ENCODE assay signal across 8 mouse cellular contexts in the genomic region with DNA sequence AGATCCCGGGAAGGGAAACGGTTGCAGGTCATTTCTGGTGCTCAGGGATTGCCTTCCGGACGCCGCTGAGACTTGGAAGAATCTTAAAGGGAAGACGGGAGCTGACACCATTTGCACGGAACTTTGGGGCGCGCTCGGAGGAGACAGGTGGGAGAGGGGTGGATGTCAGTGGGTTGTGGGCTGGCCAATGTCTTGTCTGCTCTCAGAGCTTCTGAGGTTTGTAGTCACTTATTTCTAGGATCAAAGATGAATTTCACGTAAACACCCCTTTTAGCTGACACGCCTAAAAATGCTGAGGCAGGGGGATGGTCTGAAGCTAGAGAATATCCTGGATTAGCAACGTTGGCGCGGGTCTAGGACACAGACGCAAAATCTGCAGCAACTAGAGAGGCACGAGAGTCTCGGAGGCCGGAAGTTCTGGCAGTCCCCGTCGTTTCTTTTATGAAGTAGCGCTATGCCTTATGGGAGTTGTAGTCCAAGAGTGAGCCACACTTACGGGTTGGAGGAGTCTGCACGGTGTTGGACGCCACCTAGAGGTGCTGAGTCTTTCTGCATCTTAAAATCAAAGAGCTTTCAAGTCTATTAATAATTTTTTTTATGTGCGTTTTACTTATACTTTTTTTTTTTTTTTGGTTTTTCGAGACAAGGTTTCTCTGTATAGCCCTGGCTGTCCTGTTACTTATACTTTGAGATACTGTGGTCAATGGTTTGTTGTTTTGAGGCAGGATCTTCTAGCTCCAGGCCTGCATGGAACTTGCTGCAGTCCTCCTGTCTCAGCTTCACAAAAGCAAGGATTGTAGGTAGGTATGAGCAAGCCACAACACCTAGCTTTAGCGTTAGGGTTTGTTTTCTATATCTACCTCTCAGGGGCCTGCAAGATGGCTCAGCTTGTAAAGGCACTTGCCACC. TPM values are rescaled to one million over a fixed set of nuclear protein-coding genes. Genes with fewer than 3 reads are reported as not detected.
DNase-seq lines count a peak whose midpoint lies in the region; ATAC-seq and TF ChIP-seq lines count a peak whose summit lies in the region.

Gene Dnajc12 (plus strand): TSS at position 72 of the 908 bp plus-strand sequence.

- H3K9me3 ChIP-seq in erythroblast, embryonic 14.5 days (ENCODE audit: control insufficient read depth, low read length), result no peaks in the 10 kb centered on the region
- H3K9me3 ChIP-seq in heart, embryonic 11.5 days (replicated peaks; ENCODE audit: control insufficient read depth, low read length), result no peaks in the 10 kb centered on the region
- no peaks in the 10 kb centered on the region for H3K9me3 ChIP-seq in kidney, embryonic 16.5 days (ENCODE audit: low read length)

- under 1% methylated on average over 28 of the region's 28 CpGs for WGBS in heart, embryonic 11.5 days (ENCODE audit: insufficient replicate concordance)
- WGBS in kidney, embryonic 16.5 days, result under 1% methylated on average over 28 of the region's 28 CpGs
- under 1% methylated on average over 28 of the region's 28 CpGs for WGBS in liver, adult 2 months

- peak within 1 kb of the TSS; percentile 68 for H3K4me2 ChIP-seq in heart, embryonic 11.5 days
- peak within 1 kb of the TSS; percentile 90 for H3K4me2 ChIP-seq in kidney, embryonic 16.5 days (replicated peaks; ENCODE audit: low read depth, low read length)
- peak within 1 kb of the TSS; percentile 94 for H3K4me2 ChIP-seq in myocyte (ENCODE audit: low read depth)

- peak; percentile 51; the same call in 1 of the 2 replicates for TF ChIP-seq POLR2A in brain, embryonic 14.5 days (IDR thresholded peaks at IDR 0.05; ENCODE audit: borderline replicate concordance, extremely low read depth, insufficient read depth, insufficient read length, poor library complexity, severe bottlenecking)
- TF ChIP-seq POLR2A in liver, adult 2 months (IDR thresholded peaks at IDR 0.05; ENCODE audit: extremely low read depth, insufficient read depth, low read length), result peak; percentile 70; the same call in 1 of the 2 replicates
- TF ChIP-seq POLR2A in myocyte (IDR thresholded peaks at IDR 0.05; ENCODE audit: insufficient read length, low read depth), result peak; percentile 85

- H3K36me3 ChIP-seq in C2C12 (ENCODE audit: control insufficient read depth, insufficient read depth) (no peaks in the 10 kb centered on the region), myocyte (ENCODE audit: control insufficient read depth, insufficient read depth) (no peaks in the 10 kb centered on the region)
- H3K36me3 ChIP-seq in erythroblast, embryonic 14.5 days (ENCODE audit: control insufficient read depth), result no peaks in the 10 kb centered on the region
- H3K36me3 ChIP-seq in heart, embryonic 11.5 days (ENCODE audit: control insufficient read depth, insufficient read depth, low read length), result no peaks in the 10 kb centered on the region
- no peaks in the 10 kb centered on the region for H3K36me3 ChIP-seq in kidney, embryonic 16.5 days (ENCODE audit: insufficient read depth, low read length)
- H3K36me3 ChIP-seq in liver, adult 2 months (ENCODE audit: control insufficient read depth, insufficient read depth, low read length), result no peaks in the 10 kb centered on the region
- H3K36me3 ChIP-seq in splenic B cell, adult 2 months (ENCODE audit: control insufficient read depth, insufficient read depth, low read length, poor library complexity, severe bottlenecking), result no peaks in the 10 kb centered on the region

- peak; percentile 84 for ATAC-seq in heart, embryonic 11.5 days (replicated peaks; ENCODE audit: insufficient number of reproducible peaks, low FRiP score, low TSS enrichment)
- ATAC-seq in kidney, embryonic 16.5 days (ENCODE audit: low FRiP score, low TSS enrichment), result peak; percentile 94

- H3K4me3 ChIP-seq in C2C12 (ENCODE audit: insufficient read depth, poor library complexity, severe bottlenecking) (peak within 1 kb of the TSS; percentile 33), myocyte (peak within 1 kb of the TSS; percentile 35)
- peak within 1 kb of the TSS; percentile 71 for H3K4me3 ChIP-seq in erythroblast, embryonic 14.5 days (replicated peaks)
- peak within 1 kb of the TSS; percentile 51 for H3K4me3 ChIP-seq in heart, embryonic 11.5 days (ENCODE audit: low read depth, low read length)
- peak within 1 kb of the TSS; percentile 61 for H3K4me3 ChIP-seq in kidney, embryonic 16.5 days (ENCODE audit: low read length)
- H3K4me3 ChIP-seq in liver, adult 2 months (ENCODE audit: insufficient read depth, low read depth, low read length), result peak within 1 kb of the TSS; percentile 63

- no peaks in the 10 kb centered on the region for H3K79me2 ChIP-seq in C2C12 (ENCODE audit: control insufficient read depth, insufficient read depth)
- no peaks in the 10 kb centered on the region for H3K79me2 ChIP-seq in liver, adult 2 months (ENCODE audit: control insufficient read depth, insufficient read depth, low read length)
- no peaks in the 10 kb centered on the region for H3K79me2 ChIP-seq in myocyte (ENCODE audit: control insufficient read depth, insufficient read depth)

- TF ChIP-seq CTCF in C2C12 (IDR thresholded peaks at IDR 0.05; ENCODE audit: control insufficient read depth, insufficient read depth, insufficient read length), result peak; percentile 39
- peak; percentile 73 for TF ChIP-seq CTCF in brain, embryonic 14.5 days (IDR thresholded peaks at IDR 0.05; ENCODE audit: borderline replicate concordance, extremely low read depth, insufficient read depth, insufficient read length)
- peak; percentile 68 for TF ChIP-seq CTCF in liver, adult 2 months (IDR thresholded peaks at IDR 0.05; ENCODE audit: low read depth, low read length)

- H3K27me3 ChIP-seq in C2C12 (ENCODE audit: control insufficient read depth, insufficient read depth, insufficient read length) (no peaks in the 10 kb centered on the region), myocyte (ENCODE audit: control insufficient read depth, insufficient read depth, insufficient read length) (no peaks in the 10 kb centered on the region)
- H3K27me3 ChIP-seq in erythroblast, embryonic 14.5 days (ENCODE audit: control insufficient read depth), result peaks cover 10% of the 10 kb centered on the region
- H3K27me3 ChIP-seq in heart, embryonic 11.5 days (ENCODE audit: control insufficient read depth, insufficient read depth, low read length), result 0 out of 2 replicates have a peak, but pooled peaks cover 3% of the 10 kb centered on the region
- no peaks in the 10 kb centered on the region for H3K27me3 ChIP-seq in kidney, embryonic 16.5 days (ENCODE audit: insufficient read depth, low read length)
- H3K27me3 ChIP-seq in liver, adult 2 months (ENCODE audit: control insufficient read depth, insufficient read depth, low read length), result no peaks in the 10 kb centered on the region
- no peaks in the 10 kb centered on the region for H3K27me3 ChIP-seq in splenic B cell, adult 2 months (ENCODE audit: control insufficient read depth, insufficient read depth, low read length, poor library complexity, severe bottlenecking)

- H3K4me1 ChIP-seq in erythroblast, embryonic 14.5 days (ENCODE audit: control insufficient read depth), result peaks cover 34% of the 10 kb centered on the region
- no peaks in the 10 kb centered on the region for H3K4me1 ChIP-seq in heart, embryonic 11.5 days (ENCODE audit: control insufficient read depth, insufficient read depth, low read length)
- no peaks in the 10 kb centered on the region for H3K4me1 ChIP-seq in kidney, embryonic 16.5 days (ENCODE audit: insufficient read depth, low read length)
- peaks cover 2% of the 10 kb centered on the region; the same call in 1 of the 2 replicates for H3K4me1 ChIP-seq in liver, adult 2 months (ENCODE audit: control insufficient read depth, insufficient read depth, low read length)

- H3K27ac ChIP-seq in heart, embryonic 11.5 days (ENCODE audit: low read depth, low read length), result peak within 1 kb of the TSS; percentile 7; the same call in 1 of the 2 replicates
- H3K27ac ChIP-seq in kidney, embryonic 16.5 days (ENCODE audit: low read length), result peak within 1 kb of the TSS; percentile 63
- peak within 1 kb of the TSS; percentile 41 for H3K27ac ChIP-seq in liver, adult 2 months (replicated peaks; ENCODE audit: insufficient read depth, low read depth, low read length)

- DNase-seq in brain, embryonic 14.5 days (ENCODE audit: low read depth), result peak; percentile 99
- DNase-seq in liver, adult 2 months (ENCODE audit: extremely low read depth, low read depth, low spot score), result peak; percentile 96
- peak; percentile 97 for DNase-seq in splenic B cell, adult 2 months (ENCODE audit: low read depth, low spot score)

- H3K79me3 ChIP-seq in C2C12 (ENCODE audit: low read depth), result no peaks in the 10 kb centered on the region

- H3K9ac ChIP-seq in heart, embryonic 11.5 days (ENCODE audit: low read depth, low read length), result peak within 1 kb of the TSS; percentile 69
- peak within 1 kb of the TSS; percentile 75 for H3K9ac ChIP-seq in kidney, embryonic 16.5 days (replicated peaks; ENCODE audit: low read length)
- peak within 1 kb of the TSS; percentile 73 for H3K9ac ChIP-seq in liver, adult 2 months (ENCODE audit: low read depth, low read length)

- peak within 1 kb of the TSS; percentile 18 for H3ac ChIP-seq in C2C12 (ENCODE audit: control insufficient read depth, insufficient read length, low read depth)
- H3ac ChIP-seq in myocyte (ENCODE audit: control insufficient read depth, insufficient read length), result no peak within 1 kb of the TSS

TF ChIP-seq in C2C12, 6 proteins besides CTCF, POLR2A, EP300 and RAD21:
- peak; percentile 5 for TF ChIP-seq MYOD1 (IDR thresholded peaks at IDR 0.05; ENCODE audit: control insufficient read depth, insufficient read length, low read depth)
- TF ChIP-seq CEBPB (IDR thresholded peaks at IDR 0.05; ENCODE audit: low read depth), result no peak
TF ChIP-seq in C2C12: peak in this region for 1.

TF ChIP-seq in myocyte, 11 proteins besides CTCF, POLR2A, EP300 and RAD21 (continues in another document):
- no peak for TF ChIP-seq MAX (IDR thresholded peaks at IDR 0.05; ENCODE audit: low read depth)
- TF ChIP-seq E2F4 (IDR thresholded peaks at IDR 0.05; ENCODE audit: insufficient read depth), result no peak
- TF ChIP-seq CEBPB (IDR thresholded peaks at IDR 0.05; ENCODE audit: insufficient read depth, poor library complexity, severe bottlenecking), result no peak
- peak; percentile 89 for TF ChIP-seq POLR2AphosphoS2 (IDR thresholded peaks at IDR 0.05; ENCODE audit: insufficient read length, low read depth)
- TF ChIP-seq MYOG (IDR thresholded peaks at IDR 0.05; ENCODE audit: control insufficient read depth in 1 of 3, insufficient read depth in 1 of 3, insufficient read length in 2 of 3, low read depth in 2 of 3), result no peak
- TF ChIP-seq TCF3 (IDR thresholded peaks at IDR 0.05; ENCODE audit: insufficient read length, low read depth), result no peak
- TF ChIP-seq TCF12 (IDR thresholded peaks at IDR 0.05; ENCODE audit: insufficient read depth, poor library complexity, severe bottlenecking), result no peak

RNA-seq across cellular contexts. Expression of gene Dnajc12, which starts in this region (rescaled TPM):
- 2.8 TPM for polyA plus RNA-seq in C2C12 (2012; fragmentation: generic; extraction: Trizol)
- 9.3 and 11.5 TPM in 2 replicates for polyA plus RNA-seq in brain, embryonic 14.5 days (2012; rRNA removed)
- 0.14 and 0.22 TPM in 2 replicates for polyA plus RNA-seq in erythroblast, embryonic 14.5 days (2012)
- 8.6 and 9.2 TPM in 2 replicates for polyA plus RNA-seq in heart, embryonic 11.5 days (2014; fragmentation: Nextera tagmentation; extraction: Ambion mirVana)
- polyA plus RNA-seq in kidney, embryonic 16.5 days (2015; fragmentation: Nextera tagmentation; extraction: Ambion mirVana), result 10.3 and 16.3 TPM in 2 replicates
- total RNA-seq in liver, adult 2 months (2014; rRNA removed), result 5.0 and 10.0 TPM in 2 replicates
- 2.7 and 3.2 TPM in 2 replicates for polyA plus RNA-seq in liver, adult 2 months (2012; rRNA removed)
- polyA plus RNA-seq in myocyte (2012; fragmentation: generic; extraction: Trizol), result 2.4 TPM

Comparison
In these comparisons a context has a peak if more than half of its experiments do, and no peak if none do; other contexts are left out.
1. Peak in every context shown above with its lines: DNase-seq, ATAC-seq, H3K4me3 ChIP-seq and H3K27ac ChIP-seq.
2. H3K27ac ChIP-seq: peak in every context shown above with its lines; median percentile 63 in kidney, embryonic 16.5 days; 41 in liver, adult 2 months; 7 in heart, embryonic 11.5 days.